Mouse (Mus musculus) heart, adult 2 months (tissue): Measurements from ENCODE around the gene Kdm4b.

Source experiments
- CTCF ChIP-seq: fragments of 200-600 bp; IDR thresholded peaks from 2 replicates; pipeline ENCODE4 v1.8.1; 2022; ENCODE audit warnings: antibody characterized with exemption, mild to moderate bottlenecking, moderate library complexity
- EP300 ChIP-seq: fragments of 200-500 bp; IDR thresholded peaks from 2 replicates; pipeline ENCODE4 v1.6.1; 2011; ENCODE audit warnings: low read depth, low read length, control low read depth; ENCODE audit not compliant: insufficient read depth
- POLR2A ChIP-seq: fragments of 200-500 bp; IDR thresholded peaks from 2 replicates; pipeline ENCODE4 v1.6.1; 2011; ENCODE audit warnings: mild to moderate bottlenecking, low read depth, low read length, control low read depth; ENCODE audit not compliant: insufficient read depth

- TF ChIP-seq POLR2A (no peak), CTCF (no peak), EP300 (no peak)
These were observed 100.1 kb downstream of the Kdm4b start for GRCm38 (mm10) chr17:56425941-56426340.
